Mouse (Mus musculus) cortical plate, adult 2 months (tissue): ENCODE measurements around the gene Plekhg6.

ENCODE experiments used
- CTCF ChIP-seq: fragments of 200-500 bp; IDR thresholded peaks from 2 replicates; pipeline ENCODE4 v1.5.1; 2011; ENCODE audit warnings: mild to moderate bottlenecking, control low read depth, low read length; ENCODE audit not compliant: insufficient read depth; ENCODE audit errors: extremely low read depth
- POLR2A ChIP-seq: fragments of 200-500 bp; IDR thresholded peaks from 2 replicates; pipeline ENCODE4 v1.6.1; 2011; ENCODE audit warnings: mild to moderate bottlenecking, low read length, control low read depth; ENCODE audit not compliant: insufficient read depth; ENCODE audit errors: extremely low read depth

DNA sequence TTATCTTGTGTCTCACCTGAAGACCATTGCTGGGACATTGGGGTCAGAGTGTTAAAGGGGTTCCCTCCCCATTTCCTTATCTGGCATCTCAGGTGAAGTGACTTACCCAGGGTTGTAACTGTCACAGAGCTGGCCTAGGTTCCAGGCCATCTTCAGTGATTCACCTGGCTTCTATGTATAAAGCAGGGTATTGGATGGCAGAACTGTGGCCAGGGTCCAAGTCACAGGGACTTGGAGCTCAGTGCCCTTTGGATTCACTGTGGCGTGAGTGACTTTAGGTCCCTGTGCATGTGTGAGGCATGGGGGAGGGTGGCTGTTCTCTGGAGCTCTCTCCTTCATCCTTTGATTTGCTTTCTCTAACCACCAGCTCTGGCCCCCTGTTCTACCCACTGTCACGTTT is 34.6 kb downstream of the Plekhg6 start:
- TF ChIP-seq CTCF (no peak), POLR2A (no peak)
